Mouse (Mus musculus) heart, postnatal 0 days (tissue): ENCODE data around the gene Pi4kb. TPM values are rescaled to one million over a fixed set of nuclear protein-coding genes. Genes with fewer than 3 reads are reported as not detected.
"Not testable (repeated sequence)": the region's sequence is repeated elsewhere in the genome, so short reads cannot be mapped to it uniquely, and the experiment has no call there.

ENCODE experiments used
- ATAC-seq: fragments of 200-750 bp; cut with Nextera tagmentation; 2 replicates; pipeline ENCODE4 v1.8.0; 2017; ENCODE audit warnings: low read depth, moderate number of reproducible peaks, moderate library complexity; ENCODE audit not compliant: insufficient read depth
- DNase-seq: peaks from one replicate; pipeline ENCODE4 v3.0.0-alpha.2; 2016; ENCODE audit warnings: low spot score
- H3K27ac ChIP-seq: fragments of 300-500 bp; sonication (generic); 2 replicates; pipeline ENCODE4 v1.5.1; 2014; ENCODE audit warnings: low read depth, mild to moderate bottlenecking
- H3K27me3 ChIP-seq: fragments of 300-500 bp; sonication (generic); 2 replicates; pipeline ENCODE4 v1.6.1; 2014; ENCODE audit warnings: low read length, mixed read lengths; ENCODE audit not compliant: control insufficient read depth, insufficient read depth
- H3K36me3 ChIP-seq: fragments of 300-500 bp; sonication (generic); replicated peaks from 2 replicates; pipeline ENCODE4 v1.6.1; 2014; ENCODE audit warnings: low read length, mixed read lengths; ENCODE audit not compliant: control insufficient read depth, insufficient read depth
- H3K4me1 ChIP-seq: fragments of 300-500 bp; sonication (generic); 2 replicates; pipeline ENCODE4 v1.6.1; 2014; ENCODE audit warnings: antibody characterized with exemption; ENCODE audit not compliant: control insufficient read depth, insufficient read depth
- H3K4me2 ChIP-seq: fragments of 300-500 bp; sonication (generic); 2 replicates; pipeline ENCODE4 v1.6.1; 2014; ENCODE audit warnings: low read depth, mild to moderate bottlenecking, low read length, moderate library complexity
- H3K4me3 ChIP-seq: fragments of 300-500 bp; sonication (generic); 2 replicates; pipeline ENCODE4 v1.5.1; 2014; ENCODE audit warnings: low read depth, low read length
- H3K9ac ChIP-seq: fragments of 300-500 bp; sonication (generic); replicated peaks from 2 replicates; pipeline ENCODE4 v1.6.1; 2014; ENCODE audit warnings: low read depth, low read length, mixed read lengths
- H3K9me3 ChIP-seq: fragments of 300-500 bp; sonication (generic); replicated peaks from 2 replicates; pipeline ENCODE4 v1.6.1; 2016; ENCODE audit warnings: low read length; ENCODE audit not compliant: control insufficient read depth
- CTCF ChIP-seq: IDR thresholded peaks from 2 replicates; pipeline ENCODE4 v1.5.1; 2016; ENCODE audit warnings: antibody characterized with exemption, control low read depth, low read depth
- EP300 ChIP-seq: IDR thresholded peaks from 2 replicates; pipeline ENCODE4 v1.6.1; 2016; ENCODE audit warnings: antibody characterized with exemption, low read depth
- WGBS: fragments of 180-500 bp; shearing (Covaris S2); extraction: QIAGEN DNeasy Blood & Tissue Kit; methylation state at CpG from one replicate; pipeline ENCODE4 v1.1.7; 2014; 5-methylcytosine and 5-hydroxymethylcytosine counted together
- polyA plus RNA-seq: library from polyadenylated mRNA; unstranded; fragments of >200 nt; fragmentation: Nextera tagmentation; extraction: Ambion mirVana; gene quantifications from 2 replicates; pipeline ENCODE4 v1.2.1, GENCODE M21; 2015
- total RNA-seq: library from RNA; depleted of rRNA; stranded (reverse); fragments of >200 nt; gene quantifications from 2 replicates; pipeline ENCODE4 v1.2.3, GENCODE M21; 2014; ENCODE audit warnings: low replicate concordance

The Pi4kb gene
- total and polyA plus RNA-seq, 2 experiments from 2014 or later: 13.7 to 47.2 TPM

DNA sequence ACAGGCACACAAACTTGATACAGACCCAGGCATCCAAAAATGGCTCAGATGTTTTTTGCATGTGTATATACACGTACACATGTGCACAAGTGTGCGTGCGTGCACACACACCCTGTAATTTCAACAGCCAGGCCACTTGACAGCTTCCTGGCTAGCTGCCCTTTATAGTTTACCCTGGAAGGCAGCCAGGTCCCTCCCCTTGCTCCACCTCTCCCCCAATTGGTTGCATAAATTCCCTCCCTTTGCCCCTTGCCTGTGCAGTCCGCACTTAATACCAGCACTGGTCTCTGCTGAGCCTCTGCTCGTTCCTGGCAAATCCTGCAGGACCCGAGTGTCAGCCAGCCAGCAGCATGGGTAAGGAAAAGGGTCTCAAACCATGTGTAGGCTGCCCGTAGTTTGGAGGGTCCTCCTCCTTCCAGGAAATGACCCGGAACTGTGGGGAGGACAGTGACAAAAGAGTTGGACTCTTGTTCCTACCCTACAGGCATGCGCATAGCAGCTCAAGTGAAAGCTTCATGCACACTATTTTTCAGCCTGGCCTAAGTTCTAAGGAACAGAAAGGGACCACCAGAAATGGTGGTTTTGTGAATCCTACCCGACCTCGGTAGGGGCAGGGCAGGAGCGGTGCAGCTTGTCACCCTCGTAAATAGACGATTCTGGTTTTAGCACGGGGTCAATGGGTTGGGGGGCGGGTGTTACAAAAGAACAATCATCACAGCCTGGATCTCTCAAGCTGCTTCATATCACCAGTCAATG lies 41.5 kb upstream of the Pi4kb start, which contains the start of gene Selenbp1:
Gene Selenbp1, plus strand, starts transcription at position 248 of the 756 bp plus-strand sequence.
- 2% methylated on average over 16 of the region's 16 CpGs for WGBS
- H3K9me3 ChIP-seq: no peaks in the 10 kb centered on the region
- no peaks in the 10 kb centered on the region for H3K27me3 ChIP-seq
- H3K27ac ChIP-seq: peak within 1 kb of the TSS; percentile 96
- TF ChIP-seq CTCF: no peak
- peak; percentile 90 for TF ChIP-seq EP300
- ATAC-seq: peak; percentile 89
- DNase-seq: peak; percentile 91
- no peaks in the 10 kb centered on the region for H3K36me3 ChIP-seq
- peak within 1 kb of the TSS; percentile 66 for H3K4me2 ChIP-seq
- peaks cover 10% of the 10 kb centered on the region for H3K4me1 ChIP-seq
- peak within 1 kb of the TSS; percentile 51; the same call in 1 of the 2 replicates for H3K9ac ChIP-seq
- H3K4me3 ChIP-seq: peak within 1 kb of the TSS; percentile 54

DNA sequence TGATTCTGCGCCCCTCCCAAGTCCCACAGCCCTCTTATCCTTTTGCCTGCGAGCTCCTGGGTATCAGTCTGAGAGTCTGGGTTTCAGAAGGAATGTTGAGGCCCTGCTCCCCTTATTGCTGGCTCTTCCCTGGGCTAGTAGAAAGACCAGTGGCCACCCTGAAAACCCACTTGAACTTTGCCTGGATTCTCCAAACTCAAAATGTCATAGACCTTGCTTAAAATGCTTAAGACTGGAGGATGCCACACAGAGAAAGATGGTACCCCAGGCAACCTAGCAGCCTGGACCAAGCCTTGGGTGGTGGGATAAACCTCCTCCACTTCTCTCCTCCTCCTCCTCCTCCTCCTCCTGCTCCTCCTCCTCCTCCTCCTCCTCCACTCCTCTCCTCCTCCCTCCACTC lies 40.9 kb upstream of the Pi4kb start:
- WGBS: no CpG with 5 or more reads among the region's 2 CpGs
- not testable (repeated sequence) for DNase-seq, H3K9me3 ChIP-seq, H3K27me3 ChIP-seq, H3K36me3 ChIP-seq, ATAC-seq
- Histone ChIP-seq H3K27ac (peak overlapping the region; percentile 96), H3K9ac (peak overlapping the region; percentile 51; the same call in 1 of the 2 replicates), H3K4me2 (peak overlapping the region; percentile 66), H3K4me3 (peak overlapping the region; percentile 54), H3K4me1 (peaks cover 10% of the 10 kb centered on the region)

DNA sequence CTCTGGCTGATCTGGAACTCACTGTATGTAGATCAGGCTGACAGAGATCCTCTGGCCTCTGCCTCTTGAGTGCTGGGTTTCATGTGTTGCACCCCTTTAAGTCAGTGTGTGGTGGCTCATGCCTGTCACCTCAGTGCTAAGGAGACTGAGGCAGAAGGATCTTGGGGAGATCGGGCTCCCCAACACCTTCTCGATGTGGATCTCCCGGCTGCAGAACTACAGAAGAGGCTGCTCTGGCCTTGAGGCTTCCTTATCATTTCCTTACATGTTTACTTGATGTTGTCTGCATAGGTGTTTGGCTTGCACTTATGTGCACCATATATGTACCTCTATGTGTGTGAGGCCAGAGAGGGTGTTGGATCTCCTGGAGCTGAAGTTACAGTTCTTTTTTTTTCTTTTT lies 40.0 kb upstream of the Pi4kb start:
- H3K4me1 ChIP-seq: peaks cover 10% of the 10 kb centered on the region
- not testable (repeated sequence) for H3K4me3 ChIP-seq, H3K9ac ChIP-seq, H3K27ac ChIP-seq, H3K4me2 ChIP-seq, H3K36me3 ChIP-seq, H3K27me3 ChIP-seq, DNase-seq, ATAC-seq, H3K9me3 ChIP-seq
- WGBS: 93% methylated on average over 3 of the region's 3 CpGs

DNA sequence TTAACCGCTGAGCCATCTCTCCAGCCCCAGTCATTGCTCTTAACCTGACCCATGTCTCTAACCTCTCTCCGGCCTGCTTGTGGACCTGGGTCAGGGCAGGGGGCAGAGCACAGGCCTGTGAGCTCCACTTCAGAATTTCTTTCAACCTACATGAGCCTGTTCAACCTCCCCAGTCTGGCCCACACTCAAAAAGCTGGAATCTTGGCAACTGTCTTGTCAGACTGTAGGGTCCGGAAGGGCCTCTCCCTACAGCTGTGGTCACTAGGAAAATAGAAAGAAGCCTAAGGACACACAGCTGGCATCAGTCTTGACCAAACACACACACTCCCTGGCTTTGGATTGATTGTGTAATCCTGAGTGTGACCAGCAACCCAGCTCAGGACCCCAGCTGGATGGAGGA lies 39.2 kb upstream of the Pi4kb start:
- peaks cover 10% of the 10 kb centered on the region for H3K4me1 ChIP-seq
- not testable (repeated sequence) for H3K4me3 ChIP-seq, H3K4me2 ChIP-seq, H3K27me3 ChIP-seq, H3K9ac ChIP-seq, H3K9me3 ChIP-seq, H3K36me3 ChIP-seq
- ATAC-seq (peak; percentile 41; the same call in 1 of the 2 replicates), DNase-seq (peak; percentile 58)
- H3K27ac ChIP-seq: peak overlapping the region; percentile 34
- WGBS: 63% methylated on average over 3 of the region's 3 CpGs

DNA sequence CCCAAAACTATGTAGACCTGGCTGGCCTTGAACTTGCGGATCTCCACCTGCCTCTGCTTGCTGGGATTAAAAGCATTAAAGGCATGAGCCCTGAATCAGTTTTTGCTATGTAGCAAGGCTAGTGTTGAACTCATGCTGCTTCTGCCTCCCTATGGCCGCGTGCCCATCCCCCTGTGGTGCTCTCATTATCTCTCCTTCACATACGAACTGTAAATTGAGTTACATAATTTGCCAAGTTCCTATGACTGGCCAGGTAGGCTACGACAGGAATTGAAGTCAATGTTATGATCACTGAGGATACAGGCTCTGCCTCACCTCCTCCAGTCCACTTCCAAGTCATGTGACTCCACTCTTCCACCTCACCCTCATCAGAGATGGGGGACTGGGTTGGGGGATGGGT lies 38.4 kb upstream of the Pi4kb start:
- H3K4me1 ChIP-seq, H3K4me3 ChIP-seq, ATAC-seq, H3K9ac ChIP-seq, H3K36me3 ChIP-seq, H3K27me3 ChIP-seq, H3K27ac ChIP-seq, H3K9me3 ChIP-seq, DNase-seq, H3K4me2 ChIP-seq: not testable (repeated sequence)
- WGBS: 84% methylated on average over 5 of the region's 5 CpGs

DNA sequence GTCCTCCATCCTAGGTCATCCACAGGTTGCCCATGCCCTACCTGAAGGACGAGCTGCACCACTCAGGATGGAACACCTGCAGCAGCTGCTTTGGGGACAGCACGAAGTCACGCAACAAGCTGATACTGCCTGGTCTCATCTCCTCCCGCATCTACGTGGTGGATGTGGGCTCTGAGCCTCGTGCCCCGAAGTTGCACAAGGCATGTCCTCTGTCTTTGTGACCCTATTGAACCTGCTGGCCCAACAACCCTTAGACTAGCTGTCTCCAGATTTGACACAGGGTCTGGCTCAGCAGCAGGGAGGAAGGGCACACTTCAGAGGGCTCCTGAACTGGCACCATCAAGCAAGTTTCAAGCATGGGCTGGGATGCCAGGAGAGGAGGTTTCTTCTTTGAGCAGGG lies 37.3 kb upstream of the Pi4kb start:
- not testable (repeated sequence) for H3K9ac ChIP-seq, ATAC-seq, H3K27me3 ChIP-seq, H3K36me3 ChIP-seq, H3K4me2 ChIP-seq, H3K27ac ChIP-seq, H3K9me3 ChIP-seq, H3K4me1 ChIP-seq, H3K4me3 ChIP-seq, DNase-seq
- 91% methylated on average over 6 of the region's 7 CpGs for WGBS

DNA sequence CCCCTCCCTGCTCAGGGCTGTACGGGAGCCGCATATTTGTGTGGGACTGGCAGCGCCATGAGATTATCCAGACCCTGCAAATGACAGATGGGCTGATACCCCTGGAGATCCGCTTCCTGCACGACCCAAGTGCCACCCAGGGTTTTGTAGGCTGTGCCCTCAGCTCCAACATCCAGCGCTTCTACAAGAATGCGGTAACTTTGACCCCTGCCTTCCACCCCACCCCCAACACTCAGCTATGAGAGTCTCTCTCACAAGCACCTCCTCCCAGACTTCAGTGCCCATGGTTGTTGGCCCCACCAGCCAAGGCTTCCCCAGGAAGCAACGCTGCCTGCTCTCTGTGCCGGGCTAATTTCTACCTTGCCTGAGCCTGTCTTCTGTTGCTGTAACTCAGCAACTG lies 34.5 kb upstream of the Pi4kb start:
- H3K4me1 ChIP-seq, H3K36me3 ChIP-seq, ATAC-seq, H3K27me3 ChIP-seq, DNase-seq, H3K4me3 ChIP-seq, H3K9me3 ChIP-seq, H3K4me2 ChIP-seq, H3K9ac ChIP-seq, H3K27ac ChIP-seq: not testable (repeated sequence)
- 24% methylated on average over 9 of the region's 9 CpGs for WGBS

DNA sequence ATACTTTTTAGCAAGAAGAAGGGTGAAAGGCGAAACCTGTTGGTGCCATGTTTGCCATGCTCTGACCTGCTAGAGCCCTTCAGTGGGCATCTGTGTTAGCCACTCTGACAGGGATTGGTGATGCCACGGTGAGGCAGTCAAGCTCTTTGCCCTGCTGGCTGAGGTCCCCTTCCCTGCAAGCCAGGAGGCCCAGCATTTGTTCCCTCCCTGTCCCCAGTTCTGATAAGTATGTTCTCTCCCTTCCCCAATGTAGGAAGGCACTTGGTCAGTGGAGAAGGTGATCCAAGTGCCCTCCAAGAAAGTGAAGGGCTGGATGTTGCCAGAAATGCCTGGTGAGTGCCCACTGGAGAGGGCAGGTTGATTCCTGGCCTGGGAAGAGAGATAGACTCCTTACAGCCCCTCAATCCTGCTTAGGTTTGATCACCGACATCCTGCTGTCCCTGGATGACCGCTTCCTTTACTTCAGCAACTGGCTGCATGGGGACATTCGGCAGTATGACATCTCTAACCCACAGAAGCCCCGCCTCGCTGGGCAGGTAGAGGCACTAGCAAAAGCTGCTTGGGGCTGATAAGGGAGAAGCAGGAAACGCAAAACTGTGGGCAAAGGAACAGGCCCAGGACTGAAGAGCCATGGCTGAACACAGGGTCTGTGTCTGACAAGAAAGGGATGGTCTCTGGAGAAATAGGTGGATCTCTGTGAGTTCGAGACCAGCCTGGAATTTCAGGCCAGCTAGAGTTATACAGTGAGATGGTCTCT lies 32.1 kb upstream of the Pi4kb start:
- not testable (repeated sequence) for H3K36me3 ChIP-seq, H3K9ac ChIP-seq, H3K4me2 ChIP-seq, H3K4me3 ChIP-seq, H3K9me3 ChIP-seq, H3K4me1 ChIP-seq, DNase-seq, ATAC-seq, H3K27ac ChIP-seq, H3K27me3 ChIP-seq
- 73% methylated on average over 7 of the region's 9 CpGs for WGBS
